ENCODE assay signal across 8 mouse cellular contexts in the genomic region with DNA sequence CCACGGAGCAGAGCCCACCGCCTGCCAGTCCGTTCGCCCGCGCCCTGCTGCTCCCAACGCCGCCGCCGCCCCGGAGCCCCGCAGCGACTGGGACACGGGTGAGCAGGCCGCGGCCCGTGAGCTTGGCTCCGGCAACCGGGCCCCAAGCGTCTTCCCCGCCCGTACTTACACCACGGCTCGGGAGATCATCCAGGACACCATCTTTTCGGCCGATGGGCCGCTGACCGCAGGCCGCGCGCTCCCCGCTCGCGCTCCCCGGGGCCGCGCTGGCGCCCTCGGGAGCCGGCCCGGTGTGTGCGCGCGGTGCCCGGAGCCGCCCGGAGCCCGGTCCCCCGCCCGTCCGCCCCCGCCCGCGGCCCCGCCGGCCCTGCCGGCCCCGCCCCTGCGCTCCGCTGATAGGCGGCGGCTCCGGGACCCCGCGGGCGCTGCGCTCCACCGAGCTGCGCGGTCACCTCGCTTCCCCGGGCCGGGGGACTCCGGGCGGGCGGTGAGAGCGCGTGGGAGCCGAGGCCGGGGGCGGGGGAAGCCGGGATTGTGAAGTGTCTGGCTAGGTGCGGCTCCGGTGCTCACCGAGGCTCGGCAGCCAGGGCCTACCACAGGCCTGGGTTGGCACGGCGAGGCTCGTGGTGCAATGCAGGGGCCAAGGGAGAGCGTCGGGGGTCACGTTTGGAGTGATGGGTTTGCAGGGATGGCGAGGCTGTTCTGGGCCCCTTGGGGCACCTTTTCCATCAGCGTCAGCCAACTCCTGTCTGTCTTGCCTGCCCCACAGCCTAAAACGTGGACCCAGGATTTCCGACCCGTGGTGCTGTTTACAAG. TPM values are rescaled to one million over a fixed set of nuclear protein-coding genes. Genes with fewer than 3 reads are reported as not detected.
A peak's percentile ranks its signal among the peaks of the same experiment; 100 is the strongest.
DNase-seq lines count a peak whose midpoint lies in the region; ATAC-seq lines count a peak whose summit lies in the region.

Gene Reep3 (minus strand): TSS at position 325 of the 816 bp plus-strand sequence.

- H3K4me3 ChIP-seq in hindbrain, embryonic 11.5 days (ENCODE audit: low read depth, low read length): peak within 1 kb of the TSS; percentile 96

- DNase-seq in Muller cell, postnatal 12 days (ENCODE audit: inconsistent ontology term): peak; percentile 85
- peak; percentile 75 for DNase-seq in cerebellum, adult 8-10 months
- peak; percentile 43 to 75 for DNase-seq in frontal cortex, postnatal 10 days (ENCODE audit: low spot score in 2 of 2)
- DNase-seq in hindbrain, embryonic 11.5 days (ENCODE audit: low spot score): peak; percentile 78
- peak; percentile 53 to 73 for DNase-seq in layer of hippocampus, postnatal 14 days (ENCODE audit: low spot score in 2 of 2)
- peak; percentile 71 for DNase-seq in lung, postnatal 25 days (ENCODE audit: low spot score)
- DNase-seq in retina, adult 2 months (ENCODE audit: low read depth, low spot score): peak; percentile 60
- peak; percentile 79 for DNase-seq in thymus, postnatal 25 days

- no peaks in the 10 kb centered on the region for H3K27me3 ChIP-seq in hindbrain, embryonic 11.5 days (ENCODE audit: control insufficient read depth, insufficient read depth, low read length)

- no peaks in the 10 kb centered on the region for H3K36me3 ChIP-seq in hindbrain, embryonic 11.5 days (ENCODE audit: control insufficient read depth, insufficient read depth, low read length)

- H3K9me3 ChIP-seq in hindbrain, embryonic 11.5 days (ENCODE audit: control insufficient read depth, low read length): no peaks in the 10 kb centered on the region

- 1% methylated on average over 51 of the region's 97 CpGs for WGBS in hindbrain, embryonic 11.5 days

- peak; percentile 86 for ATAC-seq in hindbrain, embryonic 11.5 days (ENCODE audit: low FRiP score)

- peak within 1 kb of the TSS; percentile 56 for H3K4me2 ChIP-seq in hindbrain, embryonic 11.5 days (replicated peaks; ENCODE audit: low read depth, low read length)

- peaks cover 2% of the 10 kb centered on the region; the same call in 1 of the 2 replicates for H3K4me1 ChIP-seq in hindbrain, embryonic 11.5 days (replicated peaks; ENCODE audit: control insufficient read depth, insufficient read depth, low read length)

- peak within 1 kb of the TSS; percentile 100 for H3K27ac ChIP-seq in hindbrain, embryonic 11.5 days (ENCODE audit: low read depth, low read length)

- H3K9ac ChIP-seq in hindbrain, embryonic 11.5 days (ENCODE audit: low read depth, low read length): peak within 1 kb of the TSS; percentile 100

RNA-seq across cellular contexts. Expression of gene Reep3, which starts in this region (rescaled TPM):
- polyA plus RNA-seq in hindbrain, embryonic 11.5 days (2014; fragmentation: Nextera tagmentation; extraction: Ambion mirVana): 46.4 and 53.8 TPM in 2 replicates
- 10 to 100 TPM; 32.0 to 32.2 TPM for total RNA-seq in layer of hippocampus, postnatal 14 days (2021)

Comparison
In these comparisons a context has a peak if more than half of its experiments do, and no peak if none do; other contexts are left out.
1. Peak in every context shown above with its lines: DNase-seq, ATAC-seq, H3K4me3 ChIP-seq and H3K27ac ChIP-seq.